Mouse (Mus musculus) MEL (cell line): Measurements from ENCODE around the gene Elfn1. TPM values are rescaled to one million over a fixed set of nuclear protein-coding genes. Genes with fewer than 3 reads are reported as not detected.
A peak's percentile ranks its signal among the peaks of the same experiment; 100 is the strongest.

Source experiments
- DNase-seq: peaks from one replicate; pipeline ENCODE4 v3.0.0; 2011; ENCODE audit warnings: low read depth, low spot score
- H3K27ac ChIP-seq: 2 replicates; pipeline ENCODE4 v1.5.1; 2012; ENCODE audit warnings: low read depth, mild to moderate bottlenecking, control low read depth, low read length, moderate library complexity; ENCODE audit not compliant: control insufficient read depth
- H3K27me3 ChIP-seq, 2 experiments: fragments of 150-350 bp in 1 of 2; sonication (generic) in 1 of 2; 2 replicates each; pipeline ENCODE4 v1.6.1; 2012; ENCODE audit warnings: low read length in 2 of 2, mild to moderate bottlenecking in 2 of 2, improper control_type of control experiment in 1 of 2, moderate library complexity in 1 of 2; ENCODE audit not compliant: insufficient read depth in 2 of 2, control insufficient read depth in 1 of 2
- H3K36me3 ChIP-seq, 2 experiments: 2 replicates each; pipeline ENCODE4 v1.6.1; 2012 to 2014; ENCODE audit warnings: low read length in 2 of 2, improper control_type of control experiment in 1 of 2, inconsistent platforms in 1 of 2, mild to moderate bottlenecking in 1 of 2; ENCODE audit not compliant: insufficient read depth in 2 of 2, control insufficient read depth in 1 of 2
- H3K4me1 ChIP-seq, 2 experiments: fragments of 150-350 bp in 1 of 2; sonication (generic) in 1 of 2; 2 replicates each; pipeline ENCODE4 v1.6.1; 2012; ENCODE audit warnings: low read length in 2 of 2, improper control_type of control experiment in 1 of 2, mild to moderate bottlenecking in 1 of 2; ENCODE audit not compliant: insufficient read depth in 2 of 2, control insufficient read depth in 1 of 2
- H3K4me3 ChIP-seq, 2 experiments: fragments of 150-350 bp in 1 of 2; sonication (generic) in 1 of 2; 2 replicates each; pipeline ENCODE4 v1.5.1; 2012; ENCODE audit warnings: low read depth in 2 of 2, low read length in 2 of 2, mild to moderate bottlenecking in 2 of 2, moderate library complexity in 2 of 2, control low read depth in 1 of 2, improper control_type of control experiment in 1 of 2; ENCODE audit not compliant: control insufficient read depth in 1 of 2, insufficient read depth in 1 of 2
- H3K79me2 ChIP-seq: 2 replicates; pipeline ENCODE4 v1.6.1; 2012; ENCODE audit warnings: mild to moderate bottlenecking, low read length, moderate library complexity; ENCODE audit not compliant: control insufficient read depth, poor library complexity, insufficient read depth
- H3K9ac ChIP-seq: 2 replicates; pipeline ENCODE4 v1.6.1; 2012; ENCODE audit warnings: low read depth, mild to moderate bottlenecking, control low read depth, low read length, moderate library complexity; ENCODE audit not compliant: control insufficient read depth, poor library complexity, severe bottlenecking
- H3K9me3 ChIP-seq: fragments of 150-350 bp; sonication (generic); replicated peaks from 2 replicates; pipeline ENCODE4 v1.6.1; 2012; ENCODE audit warnings: mild to moderate bottlenecking, low read length, improper control_type of control experiment, moderate library complexity; ENCODE audit not compliant: insufficient read depth
- CTCF ChIP-seq, 3 experiments: IDR thresholded peaks in 2 of 3; conservative IDR thresholded peaks in 1 of 3; 2 replicates each; pipeline ENCODE4 v1.5.1; 2011 to 2012; ENCODE audit warnings: low read length in 3 of 3, low read depth in 2 of 3, mild to moderate bottlenecking in 2 of 3, improper control_type of control experiment in 1 of 3, inconsistent platforms in 1 of 3, mixed read lengths in 1 of 3, moderate library complexity in 1 of 3; ENCODE audit not compliant: control insufficient read depth in 1 of 3, insufficient read depth in 1 of 3, poor library complexity in 1 of 3, severe bottlenecking in 1 of 3
- EP300 ChIP-seq, 2 experiments: IDR thresholded peaks; 2 replicates each; pipeline ENCODE4 v1.6.1; 2011; ENCODE audit warnings: improper control_type of control experiment in 2 of 2, low read length in 2 of 2, low read depth in 1 of 2, mild to moderate bottlenecking in 1 of 2
- GABPA ChIP-seq: IDR thresholded peaks from 2 replicates; pipeline ENCODE4 v1.6.1; 2012; ENCODE audit warnings: low read depth, mild to moderate bottlenecking, inconsistent platforms, low read length, improper control_type of control experiment, moderate library complexity
- GATA1 ChIP-seq: IDR thresholded peaks from 2 replicates; pipeline ENCODE4 v1.6.1; 2011; ENCODE audit warnings: low read depth, low read length, improper control_type of control experiment
- KAT2A ChIP-seq: conservative IDR thresholded peaks from 2 replicates; pipeline ENCODE4 v1.6.1; 2012; ENCODE audit warnings: low read depth, low read length, improper control_type of control experiment, inconsistent platforms
- MAFK ChIP-seq: IDR thresholded peaks from 2 replicates; pipeline ENCODE4 v1.6.1; 2011; ENCODE audit warnings: low read depth, mild to moderate bottlenecking, low read length, improper control_type of control experiment, borderline replicate concordance
- MAX ChIP-seq: IDR thresholded peaks from 2 replicates; pipeline ENCODE4 v1.6.1; 2011; ENCODE audit warnings: low read length, improper control_type of control experiment
- MAZ ChIP-seq: IDR thresholded peaks from 2 replicates; pipeline ENCODE4 v1.6.1; 2012; ENCODE audit warnings: low read depth, mild to moderate bottlenecking, inconsistent platforms, low read length, improper control_type of control experiment
- MEF2A ChIP-seq: IDR thresholded peaks from 2 replicates; pipeline ENCODE4 v1.6.1; 2014; ENCODE audit warnings: low read depth, mild to moderate bottlenecking, inconsistent platforms, low read length, improper control_type of control experiment; ENCODE audit not compliant: poor library complexity, insufficient replicate concordance, severe bottlenecking; ENCODE audit errors: extremely low read depth
- MXI1 ChIP-seq: IDR thresholded peaks from 2 replicates; pipeline ENCODE4 v1.6.1; 2011; ENCODE audit warnings: mild to moderate bottlenecking, low read depth, low read length, improper control_type of control experiment
- MYB ChIP-seq: IDR thresholded peaks from 2 replicates; pipeline ENCODE4 v1.6.1; 2011; ENCODE audit warnings: mild to moderate bottlenecking, low read depth, low read length, improper control_type of control experiment
- MYC ChIP-seq: IDR thresholded peaks from 2 replicates; pipeline ENCODE4 v1.6.1; 2011; ENCODE audit warnings: low read depth, mild to moderate bottlenecking, low read length, improper control_type of control experiment, moderate library complexity
- NRF1 ChIP-seq: IDR thresholded peaks from 2 replicates; pipeline ENCODE4 v1.6.1; 2014; ENCODE audit warnings: low read depth, mild to moderate bottlenecking, inconsistent platforms, low read length, improper control_type of control experiment, moderate library complexity; ENCODE audit not compliant: poor library complexity, insufficient read depth, severe bottlenecking
- RAD21 ChIP-seq: IDR thresholded peaks from 2 replicates; pipeline ENCODE4 v1.6.1; 2011; ENCODE audit warnings: mild to moderate bottlenecking, low read depth, low read length, improper control_type of control experiment
- SIN3A ChIP-seq: IDR thresholded peaks from 2 replicates; pipeline ENCODE4 v1.6.1; 2012; ENCODE audit warnings: low read length, improper control_type of control experiment, inconsistent platforms
- SMC3 ChIP-seq: IDR thresholded peaks from 2 replicates; pipeline ENCODE4 v1.6.1; 2011; ENCODE audit warnings: low read depth, low read length, improper control_type of control experiment
- TCF12 ChIP-seq: IDR thresholded peaks from 2 replicates; pipeline ENCODE4 v1.6.1; 2014; ENCODE audit warnings: low read depth, mild to moderate bottlenecking, inconsistent platforms, low read length, improper control_type of control experiment, moderate library complexity
- USF2 ChIP-seq, 2 experiments: IDR thresholded peaks; 2 replicates each; pipeline ENCODE4 v1.6.1; 2011 to 2012; ENCODE audit warnings: improper control_type of control experiment in 2 of 2, low read length in 2 of 2, borderline replicate concordance in 1 of 2, inconsistent platforms in 1 of 2, low read depth in 1 of 2, mild to moderate bottlenecking in 1 of 2; ENCODE audit not compliant: insufficient read depth in 1 of 2
- ZC3H11A ChIP-seq: IDR thresholded peaks from 2 replicates; pipeline ENCODE4 v1.6.1; 2012; ENCODE audit warnings: low read depth, mild to moderate bottlenecking, inconsistent platforms, low read length, improper control_type of control experiment
- ZKSCAN1 ChIP-seq: IDR thresholded peaks from 2 replicates; pipeline ENCODE4 v1.6.1; 2012; ENCODE audit warnings: low read depth, mild to moderate bottlenecking, inconsistent platforms, low read length, improper control_type of control experiment, moderate library complexity
- ZMIZ1 ChIP-seq: IDR thresholded peaks from 2 replicates; pipeline ENCODE4 v1.6.1; 2012; ENCODE audit warnings: low read depth, mild to moderate bottlenecking, inconsistent platforms, low read length, improper control_type of control experiment, moderate library complexity
- polyA plus RNA-seq, 2 experiments: library from polyadenylated mRNA; stranded (reverse) in 1 of 2; unstranded in 1 of 2; fragments of >175 nt in 1 of 2; fragments of >200 nt in 1 of 2; gene quantifications; 2 replicates each; pipeline versions ENCODE4 v1.2.1 to v1.2.4; 2012; ENCODE audit warnings: low replicate concordance in 2 of 2, low read depth in 1 of 2; ENCODE audit not compliant: insufficient read length in 2 of 2, insufficient read depth in 1 of 2, missing spikeins in 1 of 2
- total RNA-seq: library from RNA; depleted of rRNA; stranded (reverse); fragments of 300-350 nt; gene quantifications from 2 replicates; pipeline ENCODE4 v1.2.3, GENCODE M21; 2012

Elfn1 gene
- total and polyA plus RNA-seq, 3 experiments: 0.08 TPM; not detected in 2

DNA sequence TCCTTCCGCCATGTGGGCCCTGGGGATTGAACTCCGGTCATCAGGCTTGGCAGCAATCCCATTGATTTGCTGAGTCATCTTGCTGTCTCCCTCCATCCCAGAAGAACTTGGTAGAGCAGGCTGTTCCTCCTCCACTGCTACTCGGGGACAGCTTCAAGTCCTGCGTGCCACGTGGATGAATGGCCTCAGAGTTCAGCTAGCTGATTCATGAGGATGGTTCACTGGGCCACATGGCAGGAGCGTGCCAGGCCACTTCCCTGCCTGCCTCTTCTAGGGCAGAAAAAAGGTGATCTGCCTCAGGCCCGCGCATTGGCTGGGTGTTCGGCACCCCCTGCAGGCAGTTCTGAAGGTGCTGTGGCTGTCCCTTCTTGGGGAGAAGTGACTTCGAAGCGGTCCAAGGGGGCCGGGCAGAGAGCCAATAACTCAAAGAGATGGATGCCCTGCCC is 62.5 kb downstream of the Elfn1 start:
- TF ChIP-seq MXI1: peak; percentile 69; the same call in 1 of the 2 replicates
- TF ChIP-seq MAZ: no peak
- no peak for TF ChIP-seq GATA1
- peak; percentile 56; the same call in 1 of the 2 replicates for TF ChIP-seq MAFK
- no peak for TF ChIP-seq ZMIZ1
- TF ChIP-seq KAT2A: no peak
- no peak for TF ChIP-seq MEF2A
- peak; percentile 28; the same call in 1 of the 2 replicates for TF ChIP-seq GABPA
- TF ChIP-seq ZC3H11A: peak; percentile 34
- no peak for TF ChIP-seq USF2 (IDR thresholded peaks at IDR 0.05; ENCODE audit: borderline replicate concordance in 1 of 2, insufficient read depth in 1 of 2, low read depth in 1 of 2, low read length in 2 of 2)
- 0 out of 4 replicates have a peak, but pooled peaks of 1 of the 2 experiments have one; percentile 28 for TF ChIP-seq EP300 (IDR thresholded peaks at IDR 0.05; ENCODE audit: low read depth in 1 of 2, low read length in 2 of 2)
- TF ChIP-seq SMC3: peak; percentile 54
- TF ChIP-seq TCF12: no peak
- TF ChIP-seq CTCF (IDR thresholded peaks at IDR 0.05 in 2 of 3, conservative IDR thresholded peaks at IDR 0.05 in 1 of 3; ENCODE audit: control insufficient read depth in 1 of 3, insufficient read depth in 1 of 3, low read depth in 2 of 3, low read length in 3 of 3, poor library complexity in 1 of 3, severe bottlenecking in 1 of 3): peak; percentile 11 to 72 (median 56); a peak in 5 of 6 replicates
- peak; percentile 66 for TF ChIP-seq RAD21
- 0 out of 2 replicates have a peak, but pooled peaks have one; percentile 33 for TF ChIP-seq SIN3A
- TF ChIP-seq ZKSCAN1: no peak
- TF ChIP-seq NRF1: no peak
- peak; percentile 88 for TF ChIP-seq MAX
- TF ChIP-seq MYC: peak; percentile 84
- no peak for TF ChIP-seq MYB
- Histone ChIP-seq H3K79me2 (no peaks in the 10 kb centered on the region), H3K4me3 (peak overlapping the region in 1 of 2 experiments; percentile 13; a peak in 2 of 4 replicates), H3K9me3 (no peaks in the 10 kb centered on the region), H3K27me3 (no peaks in the 10 kb centered on the region), H3K4me1 (peaks cover 8 to 19% of the 10 kb centered on the region in 2 experiments; a peak in 3 of 4 replicates), H3K27ac (peak overlapping the region; percentile 24), H3K36me3 (peaks cover 0 to 8% of the 10 kb centered on the region in 2 experiments; a peak in 2 of 4 replicates), H3K9ac (peak overlapping the region; percentile 44)
- DNase-seq: peak; percentile 85
